Mouse (Mus musculus) E14TG2a.4 (cell line): ENCODE data around the gene Plcg1.

Source experiments
- CTCF ChIP-seq: conservative IDR thresholded peaks from 2 replicates; pipeline ENCODE4 v1.5.1; 2014; ENCODE audit warnings: low read length
- NANOG ChIP-seq: IDR thresholded peaks from 2 replicates; pipeline ENCODE4 v1.6.1; 2014; ENCODE audit warnings: borderline replicate concordance, low read length, mixed read lengths

DNA sequence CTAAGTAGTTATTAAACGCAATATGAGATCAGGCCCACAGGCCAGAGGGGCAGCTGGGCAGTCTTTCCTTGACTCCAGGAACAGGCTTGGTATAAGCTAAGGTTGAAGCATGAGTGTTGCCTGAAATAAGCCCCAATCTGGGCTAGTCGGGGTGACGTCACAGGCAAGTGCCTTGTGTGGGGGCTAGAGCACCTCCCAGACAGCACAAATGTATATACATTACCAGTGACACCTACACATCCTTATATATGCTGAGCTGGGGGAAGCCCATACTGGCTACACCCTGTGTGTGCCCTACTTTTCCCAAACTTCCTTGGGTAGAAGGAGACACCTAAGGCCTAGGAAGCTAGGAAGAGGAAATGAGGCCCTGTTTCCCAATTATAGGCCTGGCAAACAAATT, 2.1 kb upstream of the Plcg1 start:
- TF ChIP-seq CTCF (no peak), NANOG (no peak)
